Mouse (Mus musculus): Measurements from ENCODE around the gene Cpm.
"Not testable (repeated sequence)": the region's sequence is repeated elsewhere in the genome, so short reads cannot be mapped to it uniquely, and the experiment has no call there.

Cpm gene

DNA sequence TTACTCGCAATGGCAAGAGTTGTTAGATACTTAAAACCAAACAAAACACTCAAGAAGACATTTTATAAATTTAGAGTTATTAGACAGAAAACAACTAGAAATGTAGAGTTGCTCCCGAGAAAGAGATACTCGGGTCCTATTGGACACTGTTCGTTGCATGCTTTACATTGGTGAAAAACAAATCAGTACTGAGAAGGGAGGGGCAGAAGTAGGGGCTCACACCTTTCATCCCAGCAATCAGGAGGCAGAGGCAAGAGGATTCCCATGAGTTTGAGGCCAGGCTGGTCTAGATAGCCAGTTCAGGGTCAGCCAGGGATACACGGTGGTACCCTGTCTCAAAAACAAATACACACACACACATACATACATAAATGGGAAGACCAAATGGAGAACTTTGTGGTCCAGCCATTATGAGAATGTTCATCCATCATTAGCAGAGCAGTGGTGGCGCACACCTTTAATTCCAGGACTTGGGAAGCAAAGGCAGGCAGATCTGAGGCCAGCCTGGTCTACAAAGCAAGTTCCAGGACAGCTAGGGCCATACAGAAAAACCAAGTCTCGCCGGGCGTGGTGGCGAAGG is 62.2 kb downstream of the Cpm start:
- no peak for DNase-seq

GRCm38 (mm10) chr10:117692173-117692572 is 62.9 kb downstream of the Cpm start:
- no peak for DNase-seq

GRCm38 (mm10) chr10:117692953-117693352 is 63.7 kb downstream of the Cpm start:
- DNase-seq = no peak

- DNase-seq = no peak
These were observed 65.1 kb downstream of the Cpm start for GRCm38 (mm10) chr10:117694255-117694953.

- DNase-seq = no peak
These were observed 65.7 kb downstream of the Cpm start for GRCm38 (mm10) chr10:117695027-117695426.

DNA sequence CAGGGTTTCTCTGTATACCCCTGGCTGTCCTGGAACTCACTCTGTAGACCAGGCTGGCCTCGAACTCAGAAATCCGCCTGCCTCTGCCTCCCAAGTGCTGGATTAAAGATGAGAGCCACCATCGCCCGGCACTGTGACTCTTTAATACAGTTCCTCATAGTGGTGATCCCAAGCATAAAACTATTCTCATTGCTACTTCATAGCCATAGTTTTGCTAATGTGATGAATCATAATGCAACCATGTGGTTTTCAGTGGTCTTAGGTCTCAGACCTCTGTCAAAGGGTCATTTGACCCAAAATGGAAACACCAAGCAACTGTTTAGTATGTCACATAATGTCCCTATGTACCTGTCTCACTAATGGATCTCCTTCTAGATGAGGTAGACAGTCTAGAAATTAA is 66.3 kb downstream of the Cpm start:
- DNase-seq = no peak

- no peak for DNase-seq
These were observed 66.9 kb downstream of the Cpm start for GRCm38 (mm10) chr10:117696021-117696826.

DNA sequence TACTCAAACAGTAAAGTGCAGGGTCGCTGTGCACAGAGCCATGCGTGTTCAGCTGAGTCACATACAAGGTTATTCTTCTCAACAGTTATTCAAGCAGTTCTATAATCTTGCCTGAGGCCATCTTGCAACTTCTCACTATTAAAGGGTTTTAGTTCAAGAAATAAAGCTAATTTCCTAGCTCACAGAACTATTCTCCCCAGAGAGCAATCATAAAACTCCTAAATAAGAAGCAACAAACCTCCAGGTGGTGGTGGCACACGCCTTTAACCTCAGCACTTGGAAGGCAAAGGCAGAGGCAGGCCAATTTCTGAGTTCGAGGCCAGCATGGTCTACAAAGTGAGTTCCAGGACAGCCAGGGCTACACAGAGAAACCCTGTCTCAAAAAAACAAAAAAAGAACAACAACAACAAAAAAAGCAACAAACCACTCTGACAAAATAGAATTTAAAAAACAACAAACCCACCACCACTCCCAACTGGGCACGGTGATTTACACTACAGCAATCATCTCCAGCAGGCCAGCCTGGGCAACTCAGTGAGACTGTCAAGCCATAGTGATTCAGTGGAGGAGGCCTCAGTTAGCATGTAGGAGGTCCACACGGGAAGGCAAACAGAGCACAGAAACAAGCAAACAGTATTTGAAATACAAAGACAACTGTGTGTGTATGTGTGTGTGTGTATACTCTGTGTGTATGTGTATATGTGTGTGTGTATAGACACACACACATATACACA is 67.7 kb downstream of the Cpm start:
- DNase-seq = no peak

- DNase-seq = no peak
These were observed 68.3 kb downstream of the Cpm start for GRCm38 (mm10) chr10:117697561-117698115.

GRCm38 (mm10) chr10:117698313-117699138 is 69.2 kb downstream of the Cpm start:
- DNase-seq = no peak

DNA sequence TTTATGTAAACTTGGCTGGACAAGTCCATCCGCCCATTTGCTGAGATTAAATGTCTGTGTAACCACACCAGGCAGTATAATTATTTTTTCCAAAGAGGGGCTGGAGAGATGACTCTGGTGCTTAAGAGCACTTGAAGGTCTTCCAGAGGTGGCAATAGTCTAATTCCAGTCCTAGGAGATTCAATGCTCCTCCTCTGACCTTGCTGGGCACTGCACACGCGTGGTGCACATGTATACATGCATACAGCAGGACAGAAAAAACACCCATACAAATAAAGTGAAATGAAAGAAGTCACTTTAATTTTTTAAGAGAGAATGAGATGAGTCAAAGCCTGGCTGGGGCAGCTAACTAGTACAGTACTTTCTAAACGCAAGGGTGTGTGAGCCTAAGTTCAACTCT is 70.6 kb downstream of the Cpm start:
- DNase-seq = no peak

- DNase-seq = no peak
These were observed 71.2 kb downstream of the Cpm start for GRCm38 (mm10) chr10:117700450-117700849.

DNA sequence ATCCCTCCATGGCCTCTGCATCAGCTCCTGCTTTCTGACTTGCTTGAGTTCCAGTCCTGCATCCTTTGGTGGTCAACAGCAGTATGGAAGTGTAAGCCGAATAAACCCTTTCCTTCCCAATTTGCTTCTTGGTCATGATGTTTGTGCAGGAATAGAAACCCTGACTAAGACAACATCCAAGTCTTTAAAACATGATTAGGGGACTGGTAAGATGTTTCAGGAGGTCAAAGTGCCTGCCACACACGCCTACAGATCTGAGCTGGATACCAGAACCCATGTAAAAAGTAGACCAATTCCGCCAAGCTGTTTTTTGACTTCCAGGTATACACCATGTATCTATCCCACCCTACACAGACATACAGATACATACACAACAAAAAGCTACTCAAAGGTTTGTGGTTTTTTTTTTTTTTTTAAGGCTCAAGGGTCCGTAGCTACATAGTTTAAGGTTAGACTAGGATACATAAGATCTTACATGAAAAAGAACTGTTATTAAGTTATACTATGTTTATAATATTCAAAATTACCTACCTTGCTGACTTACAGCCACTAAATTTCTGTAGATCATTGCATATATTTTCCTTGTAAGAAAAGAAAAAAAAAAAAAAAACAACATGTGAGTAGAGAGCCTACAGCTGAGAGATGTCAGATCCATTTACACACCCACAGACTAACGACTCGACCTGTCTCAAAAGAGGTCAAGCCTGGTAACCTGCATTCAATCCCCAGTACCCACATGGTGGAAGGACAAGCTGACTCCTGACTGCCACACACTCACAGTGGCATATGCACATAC is 71.9 kb downstream of the Cpm start:
- DNase-seq = no peak

- no peak for DNase-seq
These were observed 72.9 kb downstream of the Cpm start for GRCm38 (mm10) chr10:117702024-117702833.

DNA sequence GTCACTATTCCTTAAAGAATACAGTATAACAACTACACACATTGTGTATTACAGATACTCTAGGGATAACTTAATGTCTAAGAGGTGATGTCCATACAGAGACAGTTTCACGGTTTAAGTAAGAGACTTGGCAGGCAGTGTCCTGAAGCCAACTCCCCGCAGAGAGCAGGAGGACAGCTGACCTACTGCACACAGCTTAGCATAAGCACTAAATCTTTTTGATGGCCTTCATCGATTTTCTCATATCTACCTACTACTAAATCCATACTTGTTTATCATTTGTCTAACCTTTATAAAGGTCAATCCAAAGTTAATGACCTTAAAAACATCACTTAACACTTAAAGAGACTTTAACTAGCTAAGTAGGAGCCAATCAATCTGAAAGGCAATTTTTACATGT is 74.2 kb downstream of the Cpm start:
- DNase-seq = no peak

- not testable (repeated sequence) for DNase-seq
These were observed 75.1 kb downstream of the Cpm start for GRCm38 (mm10) chr10:117704314-117704963.

GRCm38 (mm10) chr10:117704964-117705335 is 75.7 kb downstream of the Cpm start:
- DNase-seq = no peak

DNA sequence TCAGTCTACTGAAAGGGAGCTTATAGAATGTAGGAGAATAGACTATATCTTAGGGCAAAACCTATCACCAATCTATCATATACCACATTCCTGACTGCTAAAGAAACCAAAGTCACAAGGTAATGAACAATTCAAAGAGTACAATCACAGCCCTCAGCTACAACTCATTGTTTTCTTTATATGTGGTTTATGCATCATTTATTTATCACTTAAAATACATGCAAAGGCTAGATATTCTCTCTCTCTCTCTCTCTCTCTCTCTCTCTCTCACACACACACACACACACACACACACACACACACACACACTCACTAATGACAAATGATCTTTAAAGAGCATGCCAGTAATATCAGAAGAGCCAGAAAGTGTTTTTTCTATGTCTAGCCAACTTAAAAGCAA is 76.5 kb downstream of the Cpm start:
- DNase-seq = no peak

- no peak for DNase-seq
These were observed 77.1 kb downstream of the Cpm start for GRCm38 (mm10) chr10:117706440-117706839.

Measured in cerebellum, adult 18-20 months (tissue).